Mouse (Mus musculus) spleen, adult 2 months (tissue): ENCODE measurements around the gene Nrm.

Source experiments
- CTCF ChIP-seq: fragments of 200-500 bp; IDR thresholded peaks from 2 replicates; pipeline ENCODE4 v1.5.1; 2011; ENCODE audit warnings: mild to moderate bottlenecking, inconsistent platforms; ENCODE audit not compliant: insufficient read depth, insufficient read length, insufficient replicate concordance; ENCODE audit errors: extremely low read depth
- POLR2A ChIP-seq: fragments of 200-500 bp; IDR thresholded peaks from 2 replicates; pipeline ENCODE4 v1.6.1; 2011; ENCODE audit warnings: low read depth, low read length, inconsistent platforms

- TF ChIP-seq CTCF (no peak), POLR2A (peak; percentile 96)
Observed at GRCm38 (mm10) chr17:35838122-35838544, 23.0 kb upstream of the Nrm start, which contains the start of gene Tubb5.
